21 mouse cellular contexts compared by ENCODE assay signal in genomic region chrX:129645106-129645505, GRCm38 (mm10).
A peak's percentile ranks its signal among the peaks of the same experiment; 100 is the strongest.
DNase-seq lines count a peak whose midpoint lies in the region; ATAC-seq and TF ChIP-seq lines count a peak whose summit lies in the region.
"Had no signal": no experiment of that assay in that cellular context is flagged by ENCODE, and none has a peak within 500 bp of the region (broad histone marks: within the 10 kb centered on the region; RNA-seq: fewer than 3 reads in every experiment).

No protein-coding gene starts in this region.

- H3K9me3 ChIP-seq in lung, embryonic 14.5 days (ENCODE audit: low read depth, low read length), result no peaks in the 10 kb centered on the region
- H3K9me3 ChIP-seq: heart, embryonic 13.5 days; hindbrain, embryonic 15.5 days; liver, embryonic 13.5 days had no signal

- no peaks in the 10 kb centered on the region for H3K27me3 ChIP-seq in lung, embryonic 14.5 days (ENCODE audit: insufficient read depth, low read length)
- H3K27me3 ChIP-seq: heart, embryonic 13.5 days; hindbrain, embryonic 15.5 days; liver, embryonic 13.5 days had no signal

- H3K9ac ChIP-seq in lung, embryonic 14.5 days, result no peak overlapping the region
- H3K9ac ChIP-seq: heart, embryonic 13.5 days; hindbrain, embryonic 15.5 days; liver, embryonic 13.5 days had no signal

- TF ChIP-seq POLR2A in lung, adult 2 months (IDR thresholded peaks at IDR 0.05; ENCODE audit: borderline replicate concordance, extremely low read depth, low read depth, low read length), result no peak
- TF ChIP-seq POLR2A in brain, embryonic 14.5 days (IDR thresholded peaks at IDR 0.05; ENCODE audit: borderline replicate concordance, extremely low read depth, insufficient read depth, insufficient read length, poor library complexity, severe bottlenecking), result no peak

- H3K36me3 ChIP-seq in lung, embryonic 14.5 days (ENCODE audit: insufficient read depth), result no peaks in the 10 kb centered on the region
- H3K36me3 ChIP-seq: heart, embryonic 13.5 days; hindbrain, embryonic 15.5 days; liver, embryonic 13.5 days had no signal

- H3K4me2 ChIP-seq in lung, embryonic 14.5 days, result no peak overlapping the region
- H3K4me2 ChIP-seq: heart, embryonic 13.5 days; hindbrain, embryonic 15.5 days; liver, embryonic 13.5 days had no signal

- no peak for TF ChIP-seq CTCF in lung, embryonic 14.5 days (IDR thresholded peaks at IDR 0.05; ENCODE audit: low read depth)
- no peak for TF ChIP-seq CTCF in lung, adult 2 months (IDR thresholded peaks at IDR 0.05; ENCODE audit: insufficient read depth, low read length)
- TF ChIP-seq CTCF in brain, embryonic 14.5 days (IDR thresholded peaks at IDR 0.05; ENCODE audit: borderline replicate concordance, extremely low read depth, insufficient read depth, insufficient read length), result no peak

- WGBS in lung, embryonic 14.5 days, result 67% methylated on average over 2 of the region's 2 CpGs
- 71% methylated on average over 2 of the region's 2 CpGs for WGBS in lung, adult 2 months

- no peak for ATAC-seq in lung, embryonic 14.5 days (ENCODE audit: insufficient read depth)
- ATAC-seq: activated CD4-positive, CD25-positive, alpha-beta regulatory T cell, adult 4 months; intestine, embryonic 16.5 days; lung, postnatal 0 days; midbrain, embryonic 16.5 days had no signal

- DNase-seq in heart, adult 8-10 months (ENCODE audit: low spot score), result peak; percentile 1
- no peak for DNase-seq in heart, postnatal 36 days
- peak; percentile 2 for DNase-seq in lung, embryonic 14.5 days
- no peak for DNase-seq in lung, adult 2 months
- peak; percentile 68 for DNase-seq in brain, embryonic 14.5 days (ENCODE audit: low read depth)
- DNase-seq in cerebellum, postnatal 36 days, result peak; percentile 12 to 17
- DNase-seq in lung, postnatal 25 days (ENCODE audit: low spot score), result no peak
- DNase-seq in testis, postnatal 10 days (ENCODE audit: low spot score), result no peak
- DNase-seq: adrenal gland, postnatal 14 days; heart, adult 11 months; kidney, postnatal 4 days; liver, embryonic 13.5 days; right cerebral cortex, postnatal 25 days had no signal

- no peak overlapping the region for H3K4me3 ChIP-seq in lung, embryonic 14.5 days (ENCODE audit: low read depth, low read length)
- no peak overlapping the region for H3K4me3 ChIP-seq in lung, adult 2 months (replicated peaks; ENCODE audit: extremely low read depth, low read depth, low read length)
- H3K4me3 ChIP-seq: erythroblast, embryonic 14.5 days; heart, embryonic 13.5 days; hindbrain, embryonic 15.5 days; left cerebral cortex, adult 2 months; liver, embryonic 13.5 days had no signal

- intact Hi-C loops in heart, postnatal 36 days (cut with DNase I), result no loop called here

- no peak overlapping the region for H3K27ac ChIP-seq in lung, embryonic 14.5 days (ENCODE audit: low read depth)
- H3K27ac ChIP-seq: heart, embryonic 13.5 days; hindbrain, embryonic 15.5 days; left cerebral cortex, adult 2 months; liver, embryonic 13.5 days had no signal

- no peaks in the 10 kb centered on the region for H3K4me1 ChIP-seq in lung, embryonic 14.5 days (ENCODE audit: insufficient read depth)
- H3K4me1 ChIP-seq in lung, adult 2 months (ENCODE audit: control insufficient read depth, insufficient read depth, low read length), result no peaks in the 10 kb centered on the region
- H3K4me1 ChIP-seq: heart, embryonic 13.5 days; hindbrain, embryonic 15.5 days; liver, embryonic 13.5 days had no signal

Comparison
In these comparisons a context has a peak if more than half of its experiments do, and no peak if none do; other contexts are left out.
1. DNase-seq: peak in heart, adult 8-10 months (single experiment), lung, embryonic 14.5 days (single experiment), brain, embryonic 14.5 days (single experiment) and cerebellum, postnatal 36 days (2 of 2); none in heart, postnatal 36 days (0 of 2), lung, adult 2 months (single experiment), lung, postnatal 25 days (single experiment) and testis, postnatal 10 days (single experiment).